Mouse (Mus musculus) urinary bladder, postnatal 25 days (tissue): Measurements from ENCODE around the gene Usp3.

ENCODE experiments used
- DNase-seq: peaks from one replicate; pipeline ENCODE4 v3.0.0; 2022; ENCODE audit warnings: low spot score

Gene Usp3

GRCm38 (mm10) chr9:66592708-66593612 lies at the start of gene Usp3:
Gene Usp3, minus strand, starts transcription at chr9:66593142.
- DNase-seq = peak; percentile 96

- no peak for DNase-seq
Observed at GRCm38 (mm10) chr9:66640491-66640890, 47.5 kb upstream of the Usp3 start.

- DNase-seq = no peak
Observed at GRCm38 (mm10) chr9:66639626-66640025, 46.7 kb upstream of the Usp3 start.

GRCm38 (mm10) chr9:66632441-66632840 lies 39.5 kb upstream of the Usp3 start:
- no peak for DNase-seq

GRCm38 (mm10) chr9:66630931-66631330 lies 38.0 kb upstream of the Usp3 start:
- no peak for DNase-seq

GRCm38 (mm10) chr9:66626661-66627060 lies 33.7 kb upstream of the Usp3 start:
- no peak for DNase-seq

- DNase-seq = no peak
Observed at GRCm38 (mm10) chr9:66625974-66626530, 33.1 kb upstream of the Usp3 start.

- no peak for DNase-seq
Observed at GRCm38 (mm10) chr9:66624873-66625272, 31.9 kb upstream of the Usp3 start.

GRCm38 (mm10) chr9:66623627-66624026 lies 30.7 kb upstream of the Usp3 start:
- no peak for DNase-seq

- peak; percentile 29 for DNase-seq
Observed at GRCm38 (mm10) chr9:66620581-66620981, 27.6 kb upstream of the Usp3 start.

GRCm38 (mm10) chr9:66620055-66620454 lies 27.1 kb upstream of the Usp3 start:
- no peak for DNase-seq

- no peak for DNase-seq
Observed at GRCm38 (mm10) chr9:66617812-66618211, 24.9 kb upstream of the Usp3 start.

GRCm38 (mm10) chr9:66616858-66617257 lies 23.9 kb upstream of the Usp3 start:
- no peak for DNase-seq

GRCm38 (mm10) chr9:66615141-66615540 lies 22.2 kb upstream of the Usp3 start:
- DNase-seq = no peak

- DNase-seq = no peak
Observed at GRCm38 (mm10) chr9:66614547-66614946, 21.6 kb upstream of the Usp3 start.

GRCm38 (mm10) chr9:66613667-66614066 lies 20.7 kb upstream of the Usp3 start:
- no peak for DNase-seq

- DNase-seq = peak; percentile 92
Observed at GRCm38 (mm10) chr9:66611478-66612093, 18.6 kb upstream of the Usp3 start.

GRCm38 (mm10) chr9:66608817-66609345 lies 15.9 kb upstream of the Usp3 start:
- no peak for DNase-seq

- no peak for DNase-seq
Observed at GRCm38 (mm10) chr9:66606851-66607250, 13.9 kb upstream of the Usp3 start.

- DNase-seq = peak; percentile 52
Observed at GRCm38 (mm10) chr9:66605876-66606750, 13.2 kb upstream of the Usp3 start.

GRCm38 (mm10) chr9:66604349-66605206 lies 11.6 kb upstream of the Usp3 start:
- DNase-seq = no peak
